Mouse (Mus musculus) lung, postnatal 36 days (tissue): ENCODE measurements at regions not wholly inside any gene's neighbourhood (a gene's known extent, or its start where the extent isn't known, plus 50 kb on each side); places are given as distances from the start of the nearest gene placed in this dataset.

ENCODE experiments used
- DNase-seq: peaks from one replicate; pipeline ENCODE4 v3.0.0; 2022; ENCODE audit warnings: mixed read lengths

DNA sequence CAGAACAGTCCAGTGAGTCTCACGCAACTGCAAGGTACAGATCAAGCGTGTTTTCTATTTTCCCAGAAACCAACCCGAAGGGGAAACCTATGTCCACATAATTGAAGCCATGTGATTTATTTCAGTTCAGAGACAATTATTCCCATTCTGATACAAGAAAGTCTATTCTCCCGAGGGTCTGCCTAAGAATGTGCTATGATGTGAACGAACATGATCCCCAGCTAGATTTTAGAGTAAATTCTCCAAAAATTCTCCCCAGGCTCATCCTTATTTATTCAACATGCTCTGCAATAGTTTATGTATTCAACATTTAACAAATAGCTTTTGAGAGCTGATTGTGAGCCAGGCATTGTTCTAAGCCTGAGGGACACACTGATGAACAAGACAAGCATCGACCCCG, 277.9 kb upstream of the Cdh5 start:
- DNase-seq: no peak

DNA sequence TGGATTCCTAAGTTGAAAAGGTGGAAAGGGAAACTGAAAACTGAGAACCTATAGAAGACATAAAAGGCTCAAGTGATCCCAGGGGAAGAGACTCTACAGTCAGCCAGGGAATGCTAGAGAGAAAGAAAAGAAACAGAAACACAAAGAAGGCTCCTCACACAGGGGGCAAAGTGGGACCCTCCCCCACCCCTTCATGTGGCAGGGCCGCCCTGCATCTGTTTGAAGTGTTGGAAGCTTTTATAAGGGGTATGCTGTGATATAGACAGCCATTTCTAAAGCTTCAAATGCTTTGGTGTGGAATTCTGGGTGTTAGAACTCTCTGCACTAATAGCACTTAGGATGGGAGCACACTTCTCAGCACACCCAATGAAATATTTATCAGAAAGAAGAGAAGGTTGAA, 276.7 kb upstream of the Cdh5 start:
- DNase-seq: no peak

DNA sequence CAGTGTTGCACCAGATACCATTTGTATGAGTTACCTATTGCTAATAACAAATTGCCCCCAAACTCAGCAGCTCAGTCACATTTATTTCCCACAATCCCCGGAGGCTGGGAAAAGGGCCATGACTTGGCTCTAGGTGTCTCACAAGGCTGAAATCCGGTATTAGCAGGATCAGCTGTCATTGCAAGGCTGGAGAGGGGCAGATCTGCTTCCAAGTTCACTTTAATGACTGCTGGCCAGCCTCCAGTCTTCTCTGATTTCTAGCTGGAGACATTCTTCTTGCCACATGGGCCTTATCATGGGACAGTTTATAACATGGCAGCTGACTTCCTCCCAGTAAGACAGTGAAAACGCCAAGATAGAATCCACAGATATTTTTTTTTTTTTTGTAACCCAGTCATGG, 276.1 kb upstream of the Cdh5 start:
- peak; percentile 89 for DNase-seq

DNA sequence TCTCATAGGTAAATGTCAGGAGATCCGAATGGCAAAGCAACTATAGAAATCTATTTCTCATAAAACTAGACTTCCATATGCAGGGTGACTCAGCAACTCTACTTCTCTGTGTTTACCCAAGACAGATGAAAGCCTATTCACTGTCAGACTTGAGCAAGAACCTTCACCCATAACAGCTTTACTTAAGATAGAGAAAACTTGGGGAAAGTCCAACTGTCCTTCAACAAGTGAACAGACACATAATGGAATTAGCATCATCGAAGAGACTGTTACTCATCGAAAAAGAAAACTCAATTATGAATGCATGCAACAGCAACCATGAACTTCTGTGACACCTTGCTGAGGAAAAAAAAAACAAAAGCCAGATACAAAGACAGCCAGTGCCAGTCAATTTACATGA, 271.0 kb upstream of the Cdh5 start:
- DNase-seq: no peak

DNA sequence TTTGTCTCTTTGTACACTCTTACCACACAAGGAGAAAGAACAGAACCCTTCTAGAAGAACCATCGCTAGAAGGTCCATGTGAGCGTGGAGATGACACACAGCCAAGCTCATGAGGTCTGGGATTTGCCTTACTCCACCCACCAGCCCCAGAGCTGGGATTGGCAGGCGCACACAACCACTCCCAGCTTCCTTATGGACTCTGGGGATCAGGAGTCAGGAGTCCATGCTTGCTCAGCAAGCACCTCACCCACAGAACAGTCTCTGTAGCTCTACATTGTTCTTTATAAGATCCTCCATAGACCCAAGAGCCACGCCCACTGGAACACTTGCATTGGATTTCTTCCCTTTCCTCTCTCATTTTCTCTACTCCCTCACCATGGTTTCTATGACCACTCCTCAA, 261.4 kb upstream of the Cdh5 start:
- no peak for DNase-seq

DNA sequence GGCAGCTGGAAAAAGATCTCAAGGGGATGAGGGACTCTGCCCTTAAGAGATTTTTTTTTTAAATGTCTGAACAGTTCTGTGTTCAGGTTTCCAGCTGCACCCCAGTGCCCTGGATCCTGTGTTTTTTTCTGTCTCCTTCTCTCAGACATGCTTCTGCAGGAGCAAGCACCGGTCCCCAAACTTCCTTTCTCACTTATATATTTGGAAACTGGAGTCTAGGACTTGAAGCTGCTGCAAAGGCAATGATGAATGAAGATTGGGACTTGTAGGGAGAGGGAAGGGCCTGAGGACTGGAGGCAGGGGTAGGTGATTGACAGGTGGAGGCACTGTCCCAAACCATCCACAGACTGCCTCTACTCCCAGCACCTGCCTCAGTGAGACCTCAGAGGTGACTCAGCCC, 255.5 kb upstream of the Cdh5 start:
- DNase-seq: no peak

DNA sequence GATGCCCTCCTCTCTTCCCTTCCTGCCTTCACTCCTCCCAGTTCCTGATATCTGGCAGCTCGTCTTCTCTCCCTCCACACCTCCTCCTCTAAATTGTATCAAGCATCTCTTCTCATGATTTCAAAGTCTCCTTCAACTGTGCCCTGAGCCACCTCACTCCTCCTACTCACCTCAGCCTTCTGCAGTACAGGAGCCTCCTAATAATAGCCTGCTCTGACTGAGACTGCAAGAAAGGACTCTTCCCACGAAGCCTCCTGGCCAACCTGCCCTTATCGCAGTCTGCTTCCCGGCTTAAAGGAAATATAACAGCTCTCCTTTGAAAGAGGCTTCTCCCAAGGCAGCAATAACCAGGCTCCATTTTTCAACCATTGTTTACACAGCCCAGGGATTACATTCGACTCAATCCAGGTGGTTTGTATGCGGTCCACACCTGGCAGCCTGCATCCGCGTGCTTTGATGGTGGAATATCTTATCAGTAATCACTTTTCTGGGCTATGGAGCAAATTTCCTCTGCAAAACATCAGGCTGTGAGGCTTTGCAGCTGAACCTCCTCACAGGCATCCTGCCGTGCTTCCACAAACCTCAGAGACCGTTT, 254.9 kb upstream of the Cdh5 start:
- no peak for DNase-seq

DNA sequence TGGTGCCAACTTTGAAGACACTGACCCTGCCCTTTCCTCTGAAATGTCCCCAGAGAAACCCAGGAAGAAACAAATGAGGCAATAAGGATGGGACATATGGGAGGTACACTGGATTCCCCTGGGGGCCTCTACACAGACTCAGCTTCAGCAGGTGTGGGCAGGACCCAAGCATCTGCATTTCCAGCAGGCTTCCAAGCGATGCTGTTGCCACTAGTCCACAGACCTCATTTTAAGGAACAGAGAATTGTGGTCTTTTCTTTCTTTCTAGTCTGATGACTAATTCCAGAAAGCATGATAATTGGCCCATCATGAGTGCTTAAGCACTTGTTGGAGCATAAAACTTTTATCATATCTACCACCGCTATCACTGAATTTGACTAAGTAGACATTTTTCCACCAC, 251.6 kb upstream of the Cdh5 start:
- no peak for DNase-seq

DNA sequence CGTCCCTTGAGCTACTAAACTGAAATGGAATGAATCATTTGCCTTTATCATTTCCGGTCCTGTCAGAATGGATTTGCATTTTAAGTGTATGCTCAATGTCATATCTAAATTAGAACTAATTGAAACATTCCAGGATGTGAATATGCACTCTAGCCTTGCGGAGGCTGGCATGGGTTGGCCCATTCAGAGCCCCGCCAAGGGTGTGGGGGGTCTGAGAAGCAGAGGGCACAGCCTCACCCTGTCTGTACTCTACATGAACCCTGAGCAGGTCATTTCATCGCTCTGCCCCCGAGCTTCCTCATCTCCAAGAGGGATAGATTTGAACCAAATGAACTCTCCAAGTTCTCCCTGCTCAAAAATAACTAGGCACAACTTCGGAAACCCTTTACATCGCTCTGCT, 250.1 kb upstream of the Cdh5 start:
- DNase-seq: no peak

DNA sequence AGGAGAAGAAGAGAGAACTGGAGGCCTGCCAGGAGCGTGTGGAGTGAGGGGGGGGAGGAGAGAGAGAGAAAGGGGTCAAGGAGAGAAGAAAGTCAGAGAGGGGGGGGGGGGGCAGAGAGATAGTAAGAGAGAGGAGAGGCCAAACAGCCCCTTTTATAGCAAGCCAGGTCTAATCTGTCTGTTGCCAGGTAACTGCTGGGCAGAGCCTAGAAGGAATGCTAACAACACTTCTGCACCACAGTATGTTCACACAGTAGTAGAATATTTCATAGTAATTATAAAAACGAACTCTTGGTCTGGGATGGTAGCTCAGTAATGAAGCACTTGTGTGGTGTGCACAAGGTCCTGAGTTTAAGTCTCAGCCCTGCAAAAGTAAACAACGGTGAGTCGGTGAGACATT, 248.4 kb upstream of the Cdh5 start:
- DNase-seq: no peak

DNA sequence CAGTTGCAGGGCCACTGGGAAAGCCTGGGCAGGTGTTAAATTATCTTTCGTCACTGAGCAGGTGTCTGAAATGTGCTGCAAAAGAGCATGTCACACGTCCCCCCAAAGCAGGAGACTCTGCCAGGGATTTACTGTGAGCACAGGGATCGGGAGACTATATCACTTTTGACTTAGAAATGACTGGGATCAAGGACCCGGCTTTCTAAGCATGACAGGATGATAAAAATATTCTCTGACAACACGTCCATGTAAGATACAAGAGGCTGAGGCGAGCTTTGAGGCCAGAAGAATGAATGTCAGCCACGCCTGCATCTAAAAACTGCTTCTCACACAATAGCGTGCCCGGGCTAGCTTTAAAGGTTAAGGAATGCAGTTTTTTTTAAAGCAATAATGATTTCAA, 246.1 kb upstream of the Cdh5 start:
- no peak for DNase-seq

DNA sequence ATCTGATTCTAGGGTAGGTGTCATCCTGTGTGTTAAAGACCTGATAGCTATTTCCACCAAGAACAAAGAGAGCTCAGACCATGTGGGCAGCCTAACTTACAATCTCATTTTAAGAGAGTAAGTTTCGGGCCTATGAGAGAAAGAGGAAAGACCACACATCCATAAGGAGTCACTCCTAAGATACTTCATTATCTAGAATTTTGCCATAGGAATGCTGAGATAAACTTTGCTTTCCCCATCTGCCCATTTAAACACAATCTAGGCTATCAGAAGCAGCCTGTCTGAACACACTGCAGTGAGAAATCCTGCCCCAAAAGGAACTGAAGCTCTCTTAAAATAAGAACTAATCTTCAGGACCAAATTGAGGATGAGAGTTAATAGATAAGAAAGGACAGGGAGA, 242.3 kb upstream of the Cdh5 start:
- DNase-seq: no peak

DNA sequence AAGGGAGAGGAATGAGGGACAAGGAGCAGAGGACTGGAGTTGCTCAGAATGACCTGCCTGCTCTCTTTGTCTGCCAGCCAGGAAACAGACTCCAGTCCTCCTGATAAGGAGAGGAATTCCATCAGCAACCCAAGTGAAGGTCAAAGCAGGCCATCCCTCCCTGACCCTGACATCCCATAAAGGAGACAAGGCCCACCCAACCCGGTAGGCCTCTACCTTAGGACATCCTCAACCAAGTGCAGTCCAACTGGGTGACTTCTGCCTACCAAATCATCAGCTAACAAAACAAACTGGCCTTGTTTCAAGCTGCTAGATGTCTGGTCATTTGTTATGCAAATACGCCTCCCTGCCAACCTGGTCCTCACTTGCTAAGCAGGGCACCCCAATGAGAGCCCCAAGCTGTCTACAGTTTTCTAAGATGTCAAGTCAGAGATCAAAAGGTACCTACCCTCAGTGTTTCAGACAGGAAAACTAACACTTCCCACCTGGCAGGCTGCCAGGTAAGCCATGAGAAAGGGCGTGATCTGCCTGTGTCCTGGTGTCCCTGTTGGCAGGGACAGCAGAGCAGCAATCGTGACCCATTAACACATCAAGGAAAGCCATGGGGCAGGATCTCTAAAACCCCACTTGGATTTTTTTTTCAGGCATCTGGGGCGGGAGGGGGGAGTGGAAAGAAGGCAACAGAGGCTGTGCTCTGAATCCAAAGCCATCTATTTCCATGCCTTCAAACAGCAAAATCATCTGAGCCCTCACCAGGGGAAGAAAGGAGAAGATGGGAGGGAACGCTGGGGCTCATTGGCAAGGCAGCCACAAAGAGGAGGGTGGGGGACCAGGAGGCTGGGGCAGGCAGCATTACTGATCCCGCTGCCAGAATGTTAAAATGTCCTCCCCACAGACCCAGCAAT, 227.6 kb upstream of the Cdh5 start:
- peak; percentile 20 for DNase-seq

DNA sequence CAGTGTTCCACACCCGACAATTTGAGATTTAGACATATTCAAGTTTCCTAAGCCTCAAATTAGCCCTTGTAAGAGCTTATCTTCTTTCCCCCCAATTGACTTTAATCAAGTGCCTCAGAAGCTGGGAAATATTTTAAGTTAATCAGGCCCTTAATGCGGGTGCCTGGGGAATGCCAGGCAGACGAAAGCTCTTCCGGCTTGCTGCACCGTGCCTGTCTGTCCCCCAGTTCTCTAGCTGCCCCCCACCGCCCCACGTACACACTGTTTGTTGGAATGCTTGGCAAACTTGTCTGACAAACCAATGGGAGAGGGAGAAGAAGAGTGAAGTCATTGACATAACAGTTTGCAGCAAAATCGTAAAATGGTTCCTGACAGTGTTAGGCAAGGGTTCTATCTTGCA, 226.9 kb upstream of the Cdh5 start:
- no peak for DNase-seq

DNA sequence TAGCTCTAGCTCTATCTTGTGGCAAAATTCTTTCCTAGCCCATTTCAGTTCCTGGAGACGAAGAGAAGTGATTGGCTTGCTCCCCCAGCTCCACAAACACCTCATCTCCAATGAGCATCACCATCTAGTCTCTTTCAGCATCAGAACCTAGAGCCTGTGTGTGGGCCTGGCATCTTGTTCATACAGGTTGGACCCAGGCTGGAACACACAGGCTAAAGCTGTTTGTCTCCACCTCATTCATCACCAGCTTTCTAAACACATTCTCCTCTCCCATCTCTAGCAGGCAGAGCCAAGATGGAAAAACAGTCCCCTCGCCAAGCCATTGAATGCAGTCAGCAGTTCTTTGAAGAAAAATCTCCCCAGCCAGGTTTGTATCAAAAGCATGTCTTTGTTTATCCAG, 221.9 kb upstream of the Cdh5 start:
- DNase-seq: peak; percentile 58

DNA sequence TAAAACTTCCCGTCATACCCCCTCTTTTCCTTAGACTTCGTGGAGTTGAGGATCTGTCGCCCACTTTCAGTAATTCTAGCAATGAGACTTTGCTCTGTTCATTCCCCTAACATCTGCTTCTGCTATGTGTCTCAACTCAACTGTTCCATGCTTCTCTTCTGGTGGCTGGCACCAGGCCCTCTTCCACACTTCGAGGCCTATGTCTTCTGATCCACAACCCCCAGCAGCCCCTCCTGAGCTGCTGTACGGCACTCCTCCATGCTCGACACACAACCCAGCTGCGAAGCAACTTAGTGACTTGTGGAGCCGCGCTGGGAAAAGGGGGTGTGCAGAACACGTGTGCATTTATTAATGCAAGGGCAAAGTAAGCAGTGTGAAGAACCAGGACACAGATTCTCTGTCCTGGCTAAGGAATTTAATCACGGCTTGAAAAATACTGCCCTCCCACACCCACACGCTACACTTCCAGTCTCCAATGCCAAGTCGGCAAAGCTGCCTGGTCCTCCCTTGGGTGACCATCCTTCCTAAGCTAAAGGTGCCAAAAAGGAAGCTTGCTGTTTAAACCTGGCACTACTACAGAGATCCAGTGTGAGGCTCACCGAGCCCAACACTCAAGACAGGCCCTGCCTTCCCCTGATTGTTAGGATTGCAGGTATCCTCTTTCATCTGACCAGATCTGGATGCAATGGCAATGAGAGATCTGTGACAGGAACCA, 220.8 kb upstream of the Cdh5 start:
- DNase-seq: peak; percentile 28

DNA sequence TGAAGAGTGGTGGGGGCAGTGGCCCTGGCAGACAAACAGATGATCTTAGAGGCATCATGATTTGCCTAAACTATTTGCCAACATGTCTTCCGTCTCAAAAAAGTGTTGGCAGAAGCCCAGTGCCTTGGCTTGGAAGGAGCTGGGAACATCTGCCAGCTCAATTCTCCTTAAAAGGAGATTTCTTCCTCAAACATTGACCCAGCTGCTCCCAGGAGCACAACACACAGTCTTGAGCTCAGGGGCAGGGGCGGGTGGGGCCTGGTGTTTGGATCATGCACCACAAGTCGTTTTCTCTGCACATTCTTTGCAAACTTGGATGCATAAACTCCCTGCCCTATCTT, 220.3 kb upstream of the Cdh5 start:
- peak; percentile 65 for DNase-seq

DNA sequence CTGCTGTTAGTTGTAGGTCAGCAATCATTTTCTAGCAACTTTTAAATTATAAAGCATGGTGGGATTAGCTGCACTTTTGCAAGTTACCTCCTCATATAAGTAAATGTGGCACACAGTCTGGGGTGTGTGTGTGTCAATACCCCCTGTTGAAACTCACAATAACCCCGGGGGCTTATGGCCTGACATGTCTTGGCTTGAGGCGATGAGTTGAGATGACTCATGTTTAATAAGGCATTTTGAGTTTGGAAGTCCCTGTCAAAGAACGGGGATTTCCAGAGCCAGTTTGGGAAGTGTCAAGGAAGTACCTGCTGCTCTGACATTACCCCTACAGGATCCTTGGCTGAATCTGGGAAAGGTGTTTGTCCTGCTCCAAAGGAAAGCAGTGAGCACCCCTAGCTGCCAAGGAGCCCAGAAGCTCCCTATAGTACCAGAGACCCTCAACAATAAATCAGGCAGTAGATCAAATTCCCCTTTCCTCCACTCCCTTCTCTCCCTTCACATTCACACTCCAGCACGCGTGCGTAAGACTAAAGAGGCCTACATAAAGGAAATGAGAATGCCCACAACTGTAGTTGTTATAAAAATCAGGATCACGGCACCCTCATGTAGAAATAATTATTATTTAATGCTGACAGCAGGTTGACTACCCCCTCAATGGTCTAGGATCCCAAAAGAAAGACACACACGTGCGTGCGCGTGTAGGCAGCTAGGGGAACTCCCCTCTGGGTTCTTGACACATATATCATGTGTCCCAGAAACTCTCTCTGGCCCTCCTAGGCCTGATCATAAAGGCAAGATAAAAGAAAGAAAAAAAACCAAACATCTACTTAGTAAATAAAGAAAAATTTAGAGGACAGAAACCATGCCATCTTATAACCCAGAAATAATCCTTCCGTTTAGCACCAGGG, 216.3 kb upstream of the Cdh5 start:
- no peak for DNase-seq

DNA sequence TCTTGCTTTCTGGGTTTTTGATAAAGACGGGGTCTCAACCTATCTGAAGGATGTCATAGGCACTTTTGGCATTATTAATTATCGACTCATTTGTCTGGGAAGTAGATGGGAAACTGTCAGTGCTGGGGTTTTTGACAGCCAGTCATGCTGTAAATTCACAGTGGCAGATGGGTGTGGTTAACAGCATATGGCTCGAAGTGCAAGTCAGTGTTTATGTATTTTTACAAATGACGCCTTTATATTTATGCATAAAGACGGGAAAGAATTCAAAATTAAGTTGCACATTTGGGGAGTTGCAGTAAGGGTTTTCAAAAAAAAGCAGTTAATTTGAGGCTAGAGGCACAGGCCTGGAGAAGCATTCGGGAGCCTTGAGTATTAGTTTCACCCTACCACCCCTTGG, 206.8 kb upstream of the Cdh5 start:
- no peak for DNase-seq

DNA sequence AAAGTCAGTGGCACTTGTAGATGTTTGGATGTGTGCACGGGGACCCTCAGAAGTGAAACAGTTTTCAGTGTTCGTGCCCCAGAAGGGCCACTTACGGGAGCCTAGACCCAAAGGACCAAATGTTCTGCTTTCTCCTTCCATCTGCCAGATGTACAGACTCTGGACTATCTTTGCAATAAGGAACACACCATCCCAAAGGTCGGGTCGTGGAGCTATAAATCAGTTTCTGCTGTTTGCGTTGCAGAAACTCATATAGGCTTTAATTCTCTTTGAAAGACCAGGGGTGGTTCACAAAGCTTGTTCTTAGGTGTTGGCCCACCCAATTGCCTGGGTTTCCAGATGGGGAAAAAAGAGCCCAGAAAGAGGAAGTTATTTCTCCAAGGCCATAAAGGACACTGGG, 206.3 kb upstream of the Cdh5 start:
- no peak for DNase-seq

DNA sequence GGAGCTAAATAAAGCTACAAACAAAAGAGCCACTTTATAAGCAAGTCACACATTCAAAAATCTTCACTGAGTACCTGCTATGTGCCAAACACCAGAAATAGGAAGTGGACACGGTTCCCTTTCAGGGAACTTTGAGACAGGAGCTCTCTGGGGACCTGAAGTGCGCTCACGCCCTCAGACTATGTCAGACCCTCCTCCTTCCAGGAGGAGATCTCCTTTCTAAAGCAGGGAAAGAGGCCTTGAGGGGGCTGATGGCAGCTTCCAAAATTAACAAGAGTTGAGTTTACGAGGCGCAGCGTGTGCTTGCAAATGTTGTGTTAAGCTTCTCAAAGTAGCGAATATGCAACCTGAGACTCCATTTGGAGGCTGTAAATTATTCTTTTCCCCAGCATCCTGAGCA, 204.0 kb upstream of the Cdh5 start:
- no peak for DNase-seq

DNA sequence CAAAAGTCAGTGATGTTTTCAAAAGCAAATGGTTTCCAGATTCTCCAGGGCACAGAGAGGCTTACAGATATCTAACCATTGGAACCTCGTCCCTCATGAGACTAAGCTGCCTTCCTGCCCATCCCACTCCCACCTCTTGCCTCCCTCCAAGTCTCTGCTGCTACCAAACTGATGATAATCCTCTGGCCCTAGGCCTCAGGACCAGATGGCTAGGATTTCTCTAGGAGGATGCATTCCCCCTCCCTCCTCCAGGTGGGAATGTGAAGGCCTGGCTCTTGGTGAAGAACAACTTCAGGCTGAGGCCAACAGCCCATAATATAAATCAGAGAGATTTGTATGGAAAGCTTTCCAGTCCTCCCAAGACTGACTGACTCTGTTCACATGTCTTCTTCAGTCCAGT, 198.9 kb upstream of the Cdh5 start:
- no peak for DNase-seq

DNA sequence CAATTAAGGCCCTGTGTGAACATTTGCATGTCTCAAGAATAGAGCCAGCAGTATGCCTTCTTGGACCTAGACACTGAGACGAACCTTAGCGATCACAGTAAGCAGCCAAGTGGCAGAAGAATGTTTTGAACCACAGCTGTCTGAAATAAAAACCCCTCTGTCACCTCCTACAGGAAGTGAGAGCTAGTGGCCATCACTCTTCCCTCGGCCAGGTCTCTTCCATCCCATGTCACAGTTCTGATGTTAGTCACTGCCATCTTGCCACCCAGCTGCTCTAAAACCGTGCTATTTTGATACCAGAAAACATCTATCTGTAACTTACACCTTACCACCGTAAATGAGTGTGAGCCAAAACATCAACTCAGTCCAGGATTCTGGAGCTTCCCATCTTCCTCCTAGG, 197.8 kb upstream of the Cdh5 start:
- no peak for DNase-seq
